In genomic region chr11:67350153-67350768, GRCm38 (mm10) we compare ENCODE assay signal across 8 mouse cellular contexts. TPM values are rescaled to one million over a fixed set of nuclear protein-coding genes. Genes with fewer than 3 reads are reported as not detected.
DNase-seq lines count a peak whose midpoint lies in the region; ATAC-seq and TF ChIP-seq lines count a peak whose summit lies in the region.

No protein-coding gene starts in this region.

- no peaks in the 10 kb centered on the region for H3K36me3 ChIP-seq in small intestine, adult 2 months (ENCODE audit: control insufficient read depth, insufficient read depth, low read length)

- H3K4me1 ChIP-seq in small intestine, adult 2 months (ENCODE audit: control insufficient read depth, insufficient read depth, insufficient read length, low read length): no peaks in the 10 kb centered on the region

- WGBS in small intestine, adult 2 months: 38% methylated on average over 14 of the region's 14 CpGs

- no peak overlapping the region for H3K4me3 ChIP-seq in small intestine, adult 2 months (ENCODE audit: low read depth, low read length)

- DNase-seq in CD4-positive, CD25-positive, alpha-beta regulatory T cell, adult 2 months (ENCODE audit: low read depth, low spot score): peak; percentile 57
- DNase-seq in cerebellum, postnatal 14 days: peak; percentile 91 to 94
- peak; percentile 82 to 85 for DNase-seq in frontal cortex, postnatal 25 days (ENCODE audit: low spot score in 2 of 2)
- peak; percentile 35 for DNase-seq in hindlimb bud, embryonic 11.5 days (ENCODE audit: extremely low spot score, low read depth, low spot score)
- peak; percentile 71 for DNase-seq in left cerebral cortex, adult 11 months (ENCODE audit: low spot score)

- no peaks in the 10 kb centered on the region for H3K27me3 ChIP-seq in small intestine, adult 2 months (ENCODE audit: control insufficient read depth, insufficient read depth, low read length)

- no peak for TF ChIP-seq POLR2A in small intestine, adult 2 months (IDR thresholded peaks at IDR 0.05; ENCODE audit: low read depth, low read length)

- no peak for ATAC-seq in CD4-positive, CD25-positive, alpha-beta regulatory T cell, adult 4 months
- ATAC-seq in megakaryocyte-erythroid progenitor cell, adult 5-6 weeks (replicated peaks; ENCODE audit: low FRiP score, low TSS enrichment, poor library complexity, severe bottlenecking): peak; percentile 70

- H3K27ac ChIP-seq in small intestine, adult 2 months (ENCODE audit: insufficient read depth, low read depth, low read length): no peak overlapping the region

- peak; percentile 86; the same call in 1 of the 2 replicates for TF ChIP-seq CTCF in small intestine, adult 2 months (IDR thresholded peaks at IDR 0.05; ENCODE audit: extremely low read depth, insufficient read length, insufficient replicate concordance, low read depth, low read length)

RNA-seq across cellular contexts. Expression of gene Myh13, which starts 28.8 kb away (rescaled TPM):
- not detected for polyA plus RNA-seq in CD4-positive, CD25-positive, alpha-beta regulatory T cell, adult 4 months (2017; shearing (Covaris generic))
- total RNA-seq in megakaryocyte-erythroid progenitor cell, adult 5-6 weeks (2014; fragmentation: Nextera tagmentation): not detected in 2 replicates
- total RNA-seq in megakaryocyte-erythroid progenitor cell, adult 5-6 weeks (2017): not detected in 2 replicates
- polyA plus RNA-seq in small intestine, adult 2 months (2012; rRNA removed): not detected in 2 replicates

Comparison
In these comparisons a context has a peak if more than half of its experiments do, and no peak if none do; other contexts are left out.
1. DNase-seq: peak in every context shown above with its lines; median percentile 92 in cerebellum, postnatal 14 days; 84 in frontal cortex, postnatal 25 days; 71 in left cerebral cortex, adult 11 months; 57 in CD4-positive, CD25-positive, alpha-beta regulatory T cell, adult 2 months; 35 in hindlimb bud, embryonic 11.5 days.